Mouse (Mus musculus): ENCODE data around the gene Ppib.

Ppib gene

DNA sequence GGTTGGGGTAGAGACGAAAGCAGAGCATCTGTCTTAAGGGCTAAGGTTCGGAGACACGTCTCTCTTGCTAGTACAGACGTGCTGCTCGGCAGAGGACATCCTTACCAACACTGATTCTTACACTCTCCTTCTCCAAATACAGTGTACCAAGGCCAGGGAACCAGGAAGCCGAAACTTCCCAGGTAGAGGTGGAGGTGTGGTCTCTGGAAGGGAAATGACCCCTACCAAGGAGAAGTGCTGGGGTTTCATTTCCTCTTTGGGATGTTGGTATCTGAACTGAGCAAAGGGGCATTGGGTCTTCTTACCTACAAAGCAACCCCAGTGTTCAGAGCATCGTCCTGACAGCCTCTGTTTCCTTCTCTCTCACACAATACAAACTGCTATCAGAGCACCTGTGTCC, 12.7 kb downstream of the Ppib start:
- DNase-seq (ENCODE audit: low read depth, low spot score): no peak

DNA sequence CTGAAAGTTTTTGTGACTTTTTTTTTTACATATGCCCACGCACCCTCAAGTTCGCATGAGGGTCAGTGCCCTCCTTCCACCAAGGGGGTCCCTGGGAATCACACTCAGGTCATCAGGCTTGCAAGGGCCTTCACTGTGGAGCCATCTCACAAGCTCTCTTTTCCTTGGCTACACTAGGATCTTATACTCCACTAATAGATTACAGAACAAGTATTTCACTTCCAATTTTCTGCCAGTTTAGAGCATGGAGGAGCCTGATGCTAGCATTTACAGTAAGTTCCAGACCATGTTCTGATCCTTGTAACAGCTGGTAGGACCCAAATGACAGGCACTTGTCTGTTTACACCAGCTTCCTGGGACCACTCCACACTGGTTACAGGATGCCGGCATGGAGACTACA, 18.1 kb downstream of the Ppib start:
- no peak for DNase-seq (ENCODE audit: low read depth, low spot score)

DNA sequence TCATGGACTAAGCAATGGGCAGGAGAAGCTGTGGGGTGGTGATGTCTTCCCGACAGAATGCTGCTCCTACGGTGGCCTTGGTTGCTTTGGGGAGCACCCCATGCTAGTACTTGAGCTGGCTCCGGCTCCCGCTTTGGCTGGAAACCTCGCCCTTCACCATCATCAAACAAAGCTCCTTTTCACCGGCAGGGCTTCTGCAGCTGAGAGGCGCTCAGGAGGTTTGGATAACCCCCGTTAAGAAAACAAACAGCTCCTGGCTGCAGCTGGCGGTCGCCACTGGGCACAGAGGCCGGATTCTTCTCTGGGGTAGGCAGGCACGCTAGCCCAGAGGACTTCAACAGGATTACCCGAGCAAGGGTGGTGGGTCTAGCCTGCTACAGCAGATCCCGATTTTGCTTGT, 18.5 kb downstream of the Ppib start:
- DNase-seq (ENCODE audit: low read depth, low spot score): no peak

DNA sequence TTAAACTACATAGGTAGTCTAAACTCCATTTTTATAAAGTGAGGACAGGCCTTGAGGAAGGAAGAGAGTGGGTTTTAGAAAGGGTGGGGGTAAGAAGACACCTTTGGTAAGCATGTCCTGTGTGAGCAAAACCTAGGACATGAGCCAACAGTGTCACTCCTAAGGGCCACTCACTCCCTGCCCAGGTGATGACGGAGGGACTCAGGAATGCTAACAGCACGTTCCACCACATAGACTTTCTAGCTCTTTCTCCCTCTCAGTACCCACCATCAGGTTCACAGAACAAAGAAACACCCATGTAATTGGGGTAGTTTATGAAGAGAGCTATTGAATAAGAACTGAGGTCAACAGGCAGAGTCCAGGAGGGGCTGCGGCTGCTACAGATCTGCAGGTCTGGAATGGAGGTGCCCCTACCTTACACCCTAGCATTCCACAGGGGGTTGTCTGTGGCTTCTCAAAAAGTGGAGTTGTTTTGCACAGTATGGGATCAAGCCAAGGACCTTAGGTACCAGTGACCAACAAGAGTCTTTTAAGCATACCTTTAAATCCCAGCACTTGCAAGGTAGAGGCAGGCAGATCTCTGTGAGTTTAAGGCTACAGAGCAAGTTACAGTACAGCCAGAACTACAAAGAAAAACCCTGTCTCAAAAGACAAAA, 20.9 kb downstream of the Ppib start:
- no peak for DNase-seq (ENCODE audit: low read depth, low spot score)

DNA sequence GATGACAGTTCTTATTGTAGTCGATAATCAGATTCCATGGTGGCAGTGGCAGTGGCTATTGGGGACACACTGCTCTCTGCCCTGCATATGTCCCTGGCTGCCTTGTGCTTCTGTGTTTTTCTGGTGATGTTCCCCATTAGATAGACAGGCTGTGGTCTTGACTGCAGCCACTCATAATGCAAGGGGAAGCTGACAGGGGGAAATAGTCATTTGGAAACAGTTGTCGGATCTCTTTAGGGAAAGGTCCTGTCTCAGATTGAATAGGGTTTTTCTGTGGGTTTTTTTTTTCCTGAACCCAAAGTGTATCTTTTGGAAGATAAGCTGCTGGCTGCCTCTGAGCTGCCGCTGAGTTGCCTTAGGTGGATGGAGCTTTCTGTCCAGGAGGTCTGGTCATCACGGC, 22.0 kb downstream of the Ppib start:
- DNase-seq (ENCODE audit: low read depth, low spot score): no peak

DNA sequence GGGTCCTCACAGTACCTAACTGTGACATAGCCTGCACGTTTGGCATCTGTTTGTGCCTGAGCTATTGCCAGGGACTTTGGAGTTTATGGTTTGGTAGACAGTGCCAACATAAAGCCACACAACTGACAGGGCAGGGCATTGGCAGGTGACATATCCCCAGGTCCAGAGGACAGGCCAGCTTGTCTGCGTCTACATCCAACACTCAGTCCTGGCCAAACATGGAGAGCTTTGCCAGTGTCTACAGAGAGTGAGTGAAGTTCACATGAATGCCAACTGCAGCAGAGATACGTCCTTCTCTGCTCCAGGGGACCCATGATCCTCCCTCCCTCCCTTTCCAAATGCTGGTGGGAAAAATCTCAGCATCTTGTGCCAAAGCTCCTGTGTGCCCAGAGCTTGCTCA, 24.1 kb downstream of the Ppib start:
- DNase-seq (ENCODE audit: low read depth, low spot score): no peak

DNA sequence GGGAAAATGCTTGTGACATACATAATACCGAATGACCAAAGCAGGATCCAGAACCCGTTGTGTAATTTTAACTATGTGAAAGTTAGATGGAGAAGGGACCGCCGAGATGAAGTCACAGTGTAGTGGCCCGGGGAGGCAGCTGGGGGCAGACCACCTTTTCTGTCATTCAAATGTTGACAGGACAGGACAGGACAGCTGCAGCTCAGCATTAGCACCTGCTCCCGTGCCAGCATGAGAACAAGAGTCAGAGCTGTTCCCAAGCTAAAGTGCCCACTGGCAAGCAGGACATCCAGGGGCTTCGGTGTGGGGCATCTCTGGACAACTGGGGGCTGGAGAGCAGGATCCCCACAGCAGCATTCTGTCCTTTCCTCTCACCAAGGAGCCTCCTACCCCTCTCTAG, 27.0 kb downstream of the Ppib start:
- no peak for DNase-seq (ENCODE audit: low read depth, low spot score)

DNA sequence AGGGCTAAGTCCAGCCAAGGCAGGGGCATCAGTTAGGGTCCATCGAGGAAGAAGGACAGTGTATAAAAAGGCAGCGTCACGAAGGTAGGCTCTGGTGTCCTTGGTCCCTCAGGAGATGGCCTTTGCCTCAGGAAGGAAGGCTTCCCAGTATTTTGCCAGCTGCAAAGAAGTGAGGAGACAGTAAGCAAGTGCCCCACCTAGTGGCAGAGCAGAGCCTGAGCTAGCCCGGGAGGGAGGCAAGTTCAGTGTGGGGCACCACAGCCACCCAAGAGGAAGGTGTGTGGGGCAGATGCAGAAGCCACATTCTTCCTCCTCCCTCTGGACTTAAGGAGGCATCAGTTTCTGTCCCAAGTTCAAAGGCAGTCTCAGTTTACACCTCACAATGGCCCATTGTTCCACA, 28.4 kb downstream of the Ppib start:
- no peak for DNase-seq (ENCODE audit: low read depth, low spot score)

DNA sequence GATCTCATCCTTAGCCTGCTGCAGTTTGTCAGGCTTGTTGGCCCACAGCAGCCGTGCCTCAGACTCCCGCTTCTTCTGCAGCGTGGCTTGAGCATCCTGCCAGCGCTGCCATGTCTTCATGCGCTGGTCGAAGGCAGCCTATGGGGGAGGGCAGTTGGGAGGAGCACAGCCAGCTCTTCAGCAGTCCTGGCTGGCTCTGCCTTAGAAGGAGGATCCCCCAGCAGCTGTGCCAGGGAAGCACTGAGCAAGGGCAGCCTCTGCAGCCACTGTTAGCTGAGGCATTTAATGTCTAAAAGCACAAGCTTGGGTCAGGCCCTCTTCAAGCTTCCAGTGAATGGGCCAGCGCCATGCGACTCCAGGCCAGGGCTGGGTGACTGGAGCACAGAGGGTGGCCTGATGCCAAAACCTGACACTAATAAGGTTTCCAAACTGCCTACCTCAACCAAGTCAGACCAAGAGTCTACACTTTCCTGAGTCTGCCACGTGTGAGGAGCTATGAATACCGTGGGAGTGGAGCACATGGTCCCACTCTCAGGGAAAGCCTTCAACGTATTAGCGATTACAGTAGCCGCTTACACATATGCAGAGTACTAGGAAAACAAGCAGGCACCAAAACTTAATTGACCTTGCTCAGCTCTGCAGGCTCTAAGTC, 30.7 kb downstream of the Ppib start:
- no peak for DNase-seq (ENCODE audit: low read depth, low spot score)

DNA sequence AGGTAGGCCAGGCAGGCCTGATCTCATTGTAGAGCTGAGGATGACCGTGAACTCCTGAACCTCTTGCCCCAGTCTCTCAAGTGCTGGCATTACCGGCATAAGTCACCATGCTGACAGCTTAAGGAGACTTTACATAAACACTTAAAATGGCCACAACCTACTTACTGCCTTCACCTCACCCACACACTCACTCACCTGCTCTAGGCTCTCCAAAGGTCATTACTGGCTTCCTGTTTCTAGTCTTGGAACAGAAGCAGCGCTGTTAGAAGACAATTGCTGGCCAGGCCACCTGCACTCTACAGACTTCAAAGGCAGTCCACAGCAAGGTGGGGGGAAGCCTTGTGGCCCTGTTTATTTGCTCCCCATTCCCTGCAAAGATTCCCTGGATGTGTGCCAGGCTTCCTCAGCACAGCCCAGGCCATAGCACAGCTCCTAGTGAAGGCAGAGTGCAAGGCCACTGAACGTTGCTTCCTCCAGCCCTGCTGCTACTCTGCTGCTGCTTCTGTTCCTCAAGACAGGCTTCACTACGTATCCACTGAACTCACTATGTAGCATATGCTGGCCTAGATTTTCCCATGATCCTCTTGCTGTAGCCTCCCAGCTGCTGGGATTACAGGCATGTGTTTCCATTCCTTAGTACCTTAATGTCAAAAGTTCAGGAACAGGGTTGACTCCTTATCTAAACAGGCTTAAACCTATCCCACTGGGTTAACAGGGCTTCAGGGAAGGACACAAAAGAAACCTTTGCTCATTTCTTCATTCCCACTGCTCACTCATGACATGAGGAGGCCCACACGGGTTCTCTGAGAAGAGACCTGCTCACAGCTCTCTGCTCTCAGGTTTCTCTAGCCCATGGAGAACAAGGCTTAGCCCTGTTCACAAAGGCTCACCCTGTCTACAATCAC, 31.6 kb downstream of the Ppib start:
- DNase-seq (ENCODE audit: low read depth, low spot score): no peak

DNA sequence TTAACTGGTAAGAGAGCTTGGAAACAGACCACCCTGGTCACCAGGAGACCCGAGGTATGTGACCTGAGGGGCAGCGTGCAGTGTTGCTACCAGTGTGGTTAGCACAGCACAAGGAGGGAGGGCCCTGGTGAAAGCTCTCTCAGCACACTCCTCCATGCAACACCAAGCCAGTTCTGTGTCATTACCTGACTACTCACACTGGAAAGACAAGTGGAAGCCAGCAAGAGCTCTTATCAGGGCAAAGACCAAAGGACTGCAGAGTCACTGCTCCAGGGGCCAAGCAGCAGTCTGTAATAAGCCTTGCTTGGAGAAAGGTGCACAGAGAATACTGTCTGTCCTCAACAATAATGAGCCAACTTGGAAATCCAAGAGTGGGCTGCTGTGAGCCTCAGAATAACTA, 32.6 kb downstream of the Ppib start:
- no peak for DNase-seq (ENCODE audit: low read depth, low spot score)

DNA sequence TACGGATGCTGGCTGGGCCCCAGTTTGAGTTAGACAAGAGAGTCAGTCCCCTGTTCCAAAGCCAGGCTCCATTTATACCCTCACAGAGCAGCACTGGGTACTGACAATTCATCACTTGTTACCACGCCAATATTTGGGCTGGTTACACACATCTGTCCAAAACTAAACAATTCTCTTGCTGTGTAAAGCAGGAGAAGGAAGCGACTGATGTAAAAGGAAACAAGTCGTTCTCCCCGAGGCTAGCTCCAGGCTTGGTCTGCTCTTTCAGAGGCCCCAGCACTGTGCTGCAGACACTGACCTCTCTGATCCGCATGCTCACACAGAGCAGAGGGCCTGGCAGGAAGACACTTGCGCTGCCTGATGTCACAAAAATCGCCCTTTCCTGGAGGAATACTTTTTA, 41.6 kb downstream of the Ppib start:
- no peak for DNase-seq (ENCODE audit: low read depth, low spot score)

DNA sequence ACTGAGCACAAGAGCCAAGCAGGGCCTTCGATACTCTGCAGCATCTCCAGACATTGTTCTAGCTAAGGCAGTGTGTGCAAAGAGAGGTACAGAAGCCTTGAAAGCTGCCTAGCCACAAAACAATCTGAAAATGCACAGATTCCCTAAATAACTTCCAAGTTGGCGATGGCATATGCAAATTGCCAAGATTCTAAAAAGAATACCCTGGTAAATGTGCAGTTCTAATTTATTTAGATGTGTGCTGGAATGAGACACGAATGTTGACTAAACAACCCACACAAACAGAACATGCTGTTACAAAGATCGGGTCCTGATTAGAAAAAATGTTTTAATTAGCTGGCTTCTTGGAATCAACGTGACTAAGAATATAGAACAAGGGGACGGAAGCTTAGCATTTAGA, 42.6 kb downstream of the Ppib start:
- DNase-seq (ENCODE audit: low read depth, low spot score): no peak

DNA sequence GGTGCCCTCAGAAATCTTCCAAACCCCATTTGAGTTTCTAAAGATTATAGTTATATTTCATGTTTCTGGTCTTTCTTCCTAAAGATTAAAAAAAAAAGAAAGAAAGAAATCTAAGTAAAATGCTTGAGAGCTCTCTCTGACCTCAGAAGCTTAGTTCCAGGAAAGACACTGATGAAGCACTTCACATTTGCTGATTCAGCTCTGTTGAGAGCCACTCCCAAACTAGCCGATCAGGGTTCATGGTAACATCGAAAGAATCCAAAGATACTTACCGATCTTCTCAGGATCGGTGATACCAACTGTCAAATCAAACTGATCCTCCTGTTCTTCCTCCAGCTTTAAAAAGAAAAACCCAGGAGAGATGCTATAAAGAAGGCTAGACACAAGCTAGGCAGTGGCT, 44.6 kb downstream of the Ppib start:
- DNase-seq (ENCODE audit: low read depth, low spot score): no peak

DNA sequence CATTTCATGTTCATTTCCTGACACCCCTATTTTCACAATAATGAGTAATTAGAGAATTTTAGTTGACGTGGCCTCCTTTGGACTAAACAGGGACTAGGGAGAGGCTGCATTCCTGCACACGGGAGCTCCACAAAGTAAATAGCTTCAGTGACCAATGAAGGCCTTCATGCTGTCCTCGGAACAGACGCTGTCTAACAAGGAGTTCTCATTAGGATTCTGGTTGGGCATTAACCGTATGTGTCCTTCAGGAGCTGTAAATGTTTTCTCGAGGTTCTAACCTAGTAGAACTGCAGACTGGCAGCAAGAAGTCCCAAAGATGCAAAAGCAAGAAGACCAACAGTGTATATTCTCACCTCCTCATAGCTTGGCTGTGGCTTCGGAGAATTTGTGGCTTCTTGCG, 45.1 kb downstream of the Ppib start:
- DNase-seq (ENCODE audit: low read depth, low spot score): no peak

DNA sequence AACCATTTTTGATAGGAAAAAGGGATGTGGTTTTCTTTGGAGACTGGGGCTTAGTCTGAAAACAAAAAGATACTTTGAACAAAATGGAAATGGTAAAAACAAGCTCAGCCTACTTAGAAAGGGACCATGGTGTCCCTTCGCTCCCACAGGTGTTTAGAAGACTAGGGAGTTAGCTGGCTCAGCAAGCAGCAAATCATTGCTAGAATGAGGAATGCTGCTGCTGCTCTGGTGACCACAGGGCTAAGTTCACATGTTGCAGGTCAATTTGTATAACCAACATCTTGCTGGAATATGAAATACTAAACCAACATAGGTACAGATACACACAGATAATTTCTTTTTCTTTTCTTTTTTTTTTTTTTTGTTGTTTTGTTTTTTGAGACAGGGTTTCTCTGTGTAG, 49.6 kb downstream of the Ppib start:
- no peak for DNase-seq (ENCODE audit: low read depth, low spot score)

DNA sequence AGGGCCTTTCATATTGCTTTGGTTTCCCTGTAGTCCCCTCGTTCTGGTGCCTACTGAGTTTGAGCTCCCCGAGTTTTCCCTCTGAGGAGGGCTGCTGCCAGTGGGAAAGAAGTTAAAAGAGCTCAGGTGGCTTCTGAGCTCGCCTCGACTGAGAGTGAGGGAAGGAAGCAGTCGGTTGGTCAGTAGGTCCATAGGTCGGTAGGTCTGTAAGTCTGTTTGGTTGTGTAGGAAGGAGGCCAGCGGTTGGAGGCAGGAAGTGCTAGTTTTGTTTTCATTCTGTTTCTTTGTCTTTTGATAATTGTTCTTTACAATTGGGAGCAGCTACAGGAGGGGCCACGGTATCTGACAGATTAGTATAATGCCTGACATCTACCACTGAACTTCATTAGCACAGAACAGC, 50.1 kb downstream of the Ppib start:
- no peak for DNase-seq (ENCODE audit: low read depth, low spot score)

DNA sequence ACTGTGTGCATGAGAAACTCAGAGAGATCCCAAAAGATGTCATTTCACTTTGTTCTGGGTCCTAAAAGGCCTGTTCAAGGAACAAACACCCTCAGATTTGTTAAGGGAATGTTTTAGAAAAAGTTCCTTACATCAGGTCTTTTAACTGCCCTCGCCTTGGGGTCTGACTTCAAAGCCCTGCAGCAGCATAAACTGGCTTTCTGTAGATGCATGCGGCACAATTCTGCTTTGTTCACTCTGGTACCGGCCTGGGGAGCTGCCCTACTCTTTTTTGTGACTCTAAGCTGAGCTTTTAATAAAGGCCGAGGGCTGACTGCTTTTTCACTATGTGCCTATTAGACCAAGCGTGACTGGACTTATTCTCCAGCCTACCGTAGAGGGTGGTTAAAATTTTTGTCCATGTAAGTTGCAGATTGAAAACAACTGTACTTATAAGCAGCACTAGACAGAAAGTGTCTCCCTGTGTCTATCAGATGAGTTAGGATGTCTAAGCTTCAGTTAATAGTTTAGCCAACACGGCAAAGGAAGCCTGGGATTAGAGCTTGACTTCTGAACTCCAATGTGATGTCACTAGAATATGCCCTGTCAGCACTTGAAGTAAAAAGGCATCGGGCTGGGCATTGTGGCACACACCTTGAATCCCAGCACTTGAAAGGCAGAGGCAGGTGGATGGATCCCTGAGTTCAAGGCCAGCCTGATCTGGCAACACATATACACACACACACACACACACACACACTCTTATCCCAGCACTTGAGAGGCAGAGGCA, 50.8 kb downstream of the Ppib start:
- no peak for DNase-seq (ENCODE audit: low read depth, low spot score)

DNA sequence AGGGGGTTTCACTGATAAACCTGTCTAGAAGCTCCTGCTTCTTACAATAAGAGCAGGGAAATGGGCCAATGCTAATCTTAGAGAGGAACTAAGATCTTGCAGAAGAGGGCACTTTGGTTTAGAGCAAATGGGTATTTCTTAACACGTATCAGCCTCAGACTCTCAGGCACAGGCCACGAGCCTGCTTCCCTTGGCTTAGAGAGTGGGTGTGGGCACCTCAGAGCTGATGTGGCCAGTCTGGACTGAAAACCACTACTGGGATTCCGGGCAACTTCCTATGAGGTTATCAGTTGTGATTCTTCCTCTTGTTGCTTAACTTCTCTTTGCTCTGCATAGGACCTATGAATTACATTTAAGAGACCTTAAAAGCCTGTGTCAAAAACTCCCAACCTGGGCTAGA, 54.3 kb downstream of the Ppib start:
- no peak for DNase-seq (ENCODE audit: low read depth, low spot score)
